ENCODE assay signal across 24 mouse cellular contexts in the genomic region with DNA sequence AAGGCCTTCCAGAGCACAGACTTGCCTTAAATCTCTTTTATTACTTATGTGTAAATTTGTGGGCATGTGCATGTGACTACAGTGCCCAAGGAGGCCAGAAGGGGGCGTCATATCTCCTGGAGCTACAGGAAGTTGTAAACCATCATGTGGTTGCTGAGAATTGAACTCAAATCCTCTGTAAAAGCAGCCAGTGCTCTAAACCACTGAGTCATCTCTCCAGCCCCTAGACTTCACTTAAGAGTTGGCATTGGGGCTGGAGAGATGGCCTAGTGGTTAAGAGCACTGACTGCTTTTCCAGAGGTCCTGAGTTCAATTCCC. TPM values are rescaled to one million over a fixed set of nuclear protein-coding genes. Genes with fewer than 3 reads are reported as not detected.
"Had no signal": no experiment of that assay in that cellular context is flagged by ENCODE, and none has a peak within 500 bp of the region (broad histone marks: within the 10 kb centered on the region; RNA-seq: fewer than 3 reads in every experiment).

No protein-coding gene starts in this region.

- H3K9ac ChIP-seq: limb, embryonic 13.5 days; liver, embryonic 12.5 days; liver, embryonic 15.5 days; lung, embryonic 15.5 days; midbrain, embryonic 12.5 days; midbrain, embryonic 15.5 days; neural tube, embryonic 12.5 days; neural tube, embryonic 15.5 days had no signal

- H3K36me3 ChIP-seq: limb, embryonic 10.5 days; limb, embryonic 13.5 days; liver, embryonic 12.5 days; liver, embryonic 15.5 days; midbrain, embryonic 12.5 days; midbrain, embryonic 15.5 days; neural tube, embryonic 12.5 days; neural tube, embryonic 15.5 days had no signal

- H3K4me1 ChIP-seq: limb, embryonic 10.5 days; limb, embryonic 13.5 days; liver, embryonic 12.5 days; liver, embryonic 15.5 days; lung, embryonic 15.5 days; midbrain, embryonic 12.5 days; midbrain, embryonic 15.5 days; neural tube, embryonic 12.5 days; neural tube, embryonic 15.5 days had no signal

- H3K9me3 ChIP-seq: limb, embryonic 10.5 days; liver, embryonic 15.5 days; lung, embryonic 15.5 days; midbrain, embryonic 12.5 days; midbrain, embryonic 15.5 days; neural tube, embryonic 12.5 days; neural tube, embryonic 15.5 days had no signal

- ATAC-seq: liver, embryonic 12.5 days; midbrain, embryonic 15.5 days had no signal

- H3K4me2 ChIP-seq: limb, embryonic 13.5 days; liver, embryonic 12.5 days; liver, embryonic 15.5 days; lung, embryonic 15.5 days; midbrain, embryonic 12.5 days; midbrain, embryonic 15.5 days; neural tube, embryonic 12.5 days; neural tube, embryonic 15.5 days had no signal

- H3K27ac ChIP-seq: kidney, postnatal 0 days; limb, embryonic 10.5 days; limb, embryonic 13.5 days; liver, embryonic 12.5 days; liver, embryonic 15.5 days; lung, embryonic 15.5 days; macrophage; midbrain, embryonic 12.5 days; midbrain, embryonic 15.5 days; neural tube, embryonic 12.5 days; neural tube, embryonic 15.5 days had no signal

- H3K4me3 ChIP-seq: limb, embryonic 10.5 days; limb, embryonic 13.5 days; liver, embryonic 12.5 days; liver, embryonic 15.5 days; lung, embryonic 15.5 days; midbrain, embryonic 12.5 days; midbrain, embryonic 15.5 days; neural tube, embryonic 12.5 days; neural tube, embryonic 15.5 days had no signal

- DNase-seq: kidney, adult 9 months; kidney, postnatal 25 days; liver; lung, adult 18-20 months; lung, postnatal 14 days; right cerebral cortex, adult 18-20 months; right cerebral cortex, postnatal 14 days; right cerebral cortex, postnatal 4 days; thymus, postnatal 25 days had no signal

- H3K27me3 ChIP-seq: liver, embryonic 15.5 days; lung, embryonic 15.5 days; midbrain, embryonic 15.5 days had no signal

RNA-seq across cellular contexts. Expression of a gene that starts 35.6 kb away (rescaled TPM):
- polyA plus RNA-seq: thymus, postnatal 0 days had no signal

RNA-seq across cellular contexts. Expression of a gene that starts 44.6 kb away (rescaled TPM):
- total RNA-seq: megakaryocyte, adult 5-6 weeks had no signal
- polyA plus RNA-seq: macrophage had no signal

RNA-seq across cellular contexts. Expression of a gene that starts 53.8 kb away (rescaled TPM):
- total RNA-seq: left cerebral cortex, adult 8-10 months; left cerebral cortex, postnatal 14 days had no signal
